Mouse (Mus musculus) lung, postnatal 0 days (tissue): ENCODE measurements at regions not wholly inside any gene's neighbourhood (a gene's known extent, or its start where the extent isn't known, plus 50 kb on each side); places are given as distances from the start of the nearest gene placed in this dataset.
A peak's percentile ranks its signal among the peaks of the same experiment; 100 is the strongest.

ENCODE experiments used
- ATAC-seq: fragments of 200-750 bp; cut with Nextera tagmentation; 2 replicates; pipeline ENCODE4 v1.8.0; 2017; ENCODE audit warnings: moderate library complexity
- DNase-seq: peaks from one replicate; pipeline ENCODE4 v3.0.0-alpha.2; 2016; ENCODE audit warnings: low spot score
- H3K27ac ChIP-seq: fragments of 300-500 bp; sonication (generic); 2 replicates; pipeline ENCODE4 v1.5.1; 2014; ENCODE audit warnings: antibody characterized with exemption, mild to moderate bottlenecking, low read length, mixed read lengths
- H3K27me3 ChIP-seq: fragments of 300-500 bp; sonication (generic); replicated peaks from 2 replicates; pipeline ENCODE4 v1.6.1; 2014; ENCODE audit warnings: low read length, mixed read lengths; ENCODE audit not compliant: insufficient read depth
- H3K36me3 ChIP-seq: fragments of 300-500 bp; sonication (generic); 2 replicates; pipeline ENCODE4 v1.6.1; 2014; ENCODE audit warnings: low read length, mixed read lengths; ENCODE audit not compliant: insufficient read depth
- H3K4me1 ChIP-seq: fragments of 300-500 bp; sonication (generic); 2 replicates; pipeline ENCODE4 v1.6.1; 2014; ENCODE audit warnings: antibody characterized with exemption, low read depth, low read length, mixed read lengths; ENCODE audit not compliant: insufficient read depth
- H3K4me2 ChIP-seq: fragments of 300-500 bp; sonication (generic); replicated peaks from 2 replicates; pipeline ENCODE4 v1.6.1; 2014; ENCODE audit warnings: low read depth, mild to moderate bottlenecking, low read length, moderate library complexity, mixed read lengths
- H3K4me3 ChIP-seq: fragments of 300-500 bp; sonication (generic); 2 replicates; pipeline ENCODE4 v1.5.1; 2014; ENCODE audit warnings: low read depth, low read length
- H3K9ac ChIP-seq: fragments of 300-500 bp; sonication (generic); replicated peaks from 2 replicates; pipeline ENCODE4 v1.6.1; 2014; ENCODE audit warnings: low read depth, mild to moderate bottlenecking
- H3K9me3 ChIP-seq: fragments of 300-500 bp; sonication (generic); 2 replicates; pipeline ENCODE4 v1.6.1; 2016; ENCODE audit warnings: low read length, mixed read lengths
- CTCF ChIP-seq: IDR thresholded peaks from 2 replicates; pipeline ENCODE4 v1.5.1; 2016; ENCODE audit warnings: antibody characterized with exemption, mild to moderate bottlenecking
- EP300 ChIP-seq: IDR thresholded peaks from 2 replicates; pipeline ENCODE4 v1.6.1; 2016; ENCODE audit warnings: antibody characterized with exemption, mild to moderate bottlenecking, control low read depth
- WGBS: fragments of 180-500 bp; shearing (Covaris S2); extraction: QIAGEN DNeasy Blood & Tissue Kit; methylation state at CpG from one replicate; pipeline ENCODE4 v1.1.7; 2014; 5-methylcytosine and 5-hydroxymethylcytosine counted together

DNA sequence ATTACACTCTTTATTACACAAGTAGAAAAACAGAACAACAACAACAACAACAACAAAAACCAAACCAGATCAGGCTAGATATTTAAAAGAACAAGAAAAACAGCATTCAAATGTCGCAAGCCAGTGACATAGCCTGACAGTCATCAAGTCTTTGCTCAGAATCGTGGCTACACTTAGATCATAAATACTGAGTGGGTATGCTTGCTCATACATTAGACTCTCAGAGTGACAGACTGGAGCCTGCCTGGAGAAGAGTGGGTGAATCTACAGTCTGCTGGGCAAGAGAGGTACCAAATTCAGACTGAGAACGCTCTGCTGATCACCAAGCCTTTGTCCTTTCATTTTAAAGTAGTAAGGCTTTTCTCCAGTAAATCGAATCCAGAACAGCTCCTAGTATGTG lies 202.4 kb upstream of the Cnr1 start:
- no peak overlapping the region for H3K4me2 ChIP-seq
- no peaks in the 10 kb centered on the region for H3K27me3 ChIP-seq
- H3K9ac ChIP-seq = no peak overlapping the region
- H3K4me1 ChIP-seq = no peaks in the 10 kb centered on the region
- H3K36me3 ChIP-seq = no peaks in the 10 kb centered on the region
- H3K4me3 ChIP-seq = no peak overlapping the region
- no peaks in the 10 kb centered on the region for H3K9me3 ChIP-seq
- no peak for ATAC-seq
- WGBS = 81% methylated on average over 4 of the region's 4 CpGs
- DNase-seq = no peak
- TF ChIP-seq CTCF (no peak), EP300 (no peak)
- H3K27ac ChIP-seq = no peak overlapping the region

DNA sequence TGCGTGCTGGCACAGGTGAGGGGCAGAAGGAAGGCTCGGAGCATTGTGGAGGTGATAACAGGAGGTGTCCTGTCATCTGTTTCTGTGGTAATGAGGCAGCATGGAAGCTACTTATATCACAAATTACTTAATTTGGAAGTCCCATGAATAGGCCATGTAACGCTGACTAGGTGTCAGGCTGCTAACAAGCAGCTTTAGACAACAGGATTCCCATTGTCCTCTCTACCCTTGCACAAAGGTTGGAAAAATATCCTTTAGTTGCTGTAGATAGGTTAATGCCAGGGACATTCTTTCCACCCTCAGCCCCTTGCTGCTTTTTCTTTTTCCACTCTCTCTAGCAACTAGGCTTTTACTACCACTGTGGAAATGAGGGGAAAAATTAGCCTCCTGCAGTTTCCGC lies 192.6 kb upstream of the Cnr1 start:
- DNase-seq (no peak), ATAC-seq (no peak)
- Histone ChIP-seq H3K9ac (no peak overlapping the region), H3K27me3 (no peaks in the 10 kb centered on the region), H3K27ac (no peak overlapping the region), H3K4me1 (no peaks in the 10 kb centered on the region; the same call in 1 of the 2 replicates), H3K4me3 (no peak overlapping the region), H3K9me3 (no peaks in the 10 kb centered on the region), H3K4me2 (no peak overlapping the region), H3K36me3 (no peaks in the 10 kb centered on the region)
- 72% methylated on average over 4 of the region's 4 CpGs for WGBS
- no peak for TF ChIP-seq EP300
- no peak for TF ChIP-seq CTCF

DNA sequence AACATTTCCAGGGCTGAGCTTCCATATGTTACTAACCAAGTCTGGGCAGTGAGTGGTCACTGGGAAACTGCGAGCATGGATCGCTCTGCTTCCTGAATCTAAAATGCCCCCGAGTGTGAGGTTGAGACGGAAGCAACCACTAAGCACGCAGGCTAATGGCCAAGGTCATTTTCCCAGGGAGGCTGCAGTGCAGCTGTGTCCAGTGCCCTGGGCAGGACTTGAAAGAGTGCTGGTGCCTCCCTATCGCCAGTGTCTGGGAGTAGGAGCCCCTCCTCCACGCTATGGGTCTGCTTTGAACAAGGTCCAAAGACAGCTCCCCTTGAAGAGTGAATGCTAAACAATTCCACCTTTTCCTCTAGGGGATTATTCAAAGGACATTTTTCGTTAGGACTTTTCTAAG lies 189.5 kb upstream of the Cnr1 start:
- Histone ChIP-seq H3K9me3 (no peaks in the 10 kb centered on the region), H3K4me3 (no peak overlapping the region), H3K36me3 (no peaks in the 10 kb centered on the region), H3K9ac (no peak overlapping the region), H3K27ac (no peak overlapping the region; the same call in 1 of the 2 replicates), H3K27me3 (no peaks in the 10 kb centered on the region), H3K4me1 (no peaks in the 10 kb centered on the region; the same call in 1 of the 2 replicates), H3K4me2 (no peak overlapping the region)
- TF ChIP-seq EP300 = no peak
- no peak for TF ChIP-seq CTCF
- peak; percentile 15 for DNase-seq
- WGBS = 38% methylated on average over 8 of the region's 8 CpGs
- peak; percentile 41; the same call in 1 of the 2 replicates for ATAC-seq

DNA sequence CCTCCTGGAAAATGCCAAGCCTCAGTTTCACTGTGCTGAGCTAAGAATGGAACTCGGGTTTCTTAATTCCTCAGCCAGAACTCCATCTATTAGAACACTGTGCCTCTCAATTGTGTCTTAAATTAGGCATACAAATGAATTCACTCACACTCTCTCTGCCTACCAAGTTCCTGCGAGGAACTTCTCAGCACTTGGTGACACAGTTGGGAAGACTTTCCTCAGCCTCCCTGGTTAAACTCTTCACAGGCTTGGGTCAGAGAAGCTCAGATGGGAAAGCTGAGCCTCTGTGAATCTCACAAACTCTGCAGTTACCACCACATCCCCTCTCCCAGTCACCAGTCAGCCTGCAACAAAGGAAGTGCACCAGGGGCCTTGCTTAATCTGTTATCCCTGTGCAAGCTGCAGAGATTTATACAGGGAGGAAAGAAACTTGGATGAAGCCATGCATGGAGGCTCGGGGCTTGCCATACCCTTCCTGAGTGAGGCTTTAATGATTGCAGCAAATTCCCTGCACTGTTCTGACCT lies 188.9 kb upstream of the Cnr1 start:
- TF ChIP-seq CTCF (no peak), EP300 (no peak)
- Histone ChIP-seq H3K4me1 (no peaks in the 10 kb centered on the region; the same call in 1 of the 2 replicates), H3K4me2 (no peak overlapping the region), H3K9ac (no peak overlapping the region), H3K9me3 (no peaks in the 10 kb centered on the region), H3K36me3 (no peaks in the 10 kb centered on the region), H3K4me3 (no peak overlapping the region), H3K27me3 (no peaks in the 10 kb centered on the region), H3K27ac (no peak overlapping the region; the same call in 1 of the 2 replicates)
- ATAC-seq (no peak), DNase-seq (no peak)
- 51% methylated on average over 3 of the region's 3 CpGs for WGBS

DNA sequence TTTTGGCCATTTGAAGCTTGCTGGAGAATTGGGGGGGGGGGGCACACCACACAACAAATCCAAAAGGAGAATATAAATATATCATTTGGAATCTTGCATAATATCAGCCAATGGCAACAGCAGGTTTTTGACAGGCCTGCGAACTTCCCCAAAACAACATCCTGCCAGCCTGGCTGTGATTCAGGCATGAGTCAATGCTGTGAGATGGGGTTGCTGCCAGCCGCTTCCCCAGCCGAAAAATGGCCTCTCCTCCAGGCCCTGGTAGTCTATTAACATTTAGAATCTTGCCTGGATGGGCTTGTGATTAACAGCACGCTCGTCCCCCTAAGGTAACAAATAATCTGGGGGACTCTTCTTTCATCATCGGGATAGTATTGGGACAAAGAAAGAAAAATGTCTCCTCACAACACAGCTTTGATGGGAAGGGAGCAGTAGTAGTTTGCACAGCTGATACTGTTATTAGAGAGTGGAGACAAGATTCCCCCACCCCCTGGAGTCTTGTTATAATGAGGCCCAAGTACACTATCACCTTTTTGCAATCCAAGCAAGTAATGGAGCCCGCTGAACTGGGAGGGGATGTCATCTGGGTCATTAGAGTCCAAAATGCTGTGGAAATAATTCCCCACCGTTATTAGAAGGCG lies 188.2 kb upstream of the Cnr1 start:
- Histone ChIP-seq H3K27me3 (no peaks in the 10 kb centered on the region), H3K4me3 (no peak overlapping the region), H3K4me2 (no peak overlapping the region), H3K4me1 (no peaks in the 10 kb centered on the region; the same call in 1 of the 2 replicates), H3K9ac (no peak overlapping the region), H3K36me3 (no peaks in the 10 kb centered on the region), H3K9me3 (no peaks in the 10 kb centered on the region), H3K27ac (no peak overlapping the region)
- no peak; the same call in 1 of the 2 replicates for ATAC-seq
- TF ChIP-seq EP300 = no peak
- no peak for TF ChIP-seq CTCF
- peak; percentile 46 for DNase-seq
- WGBS = 62% methylated on average over 9 of the region's 9 CpGs

DNA sequence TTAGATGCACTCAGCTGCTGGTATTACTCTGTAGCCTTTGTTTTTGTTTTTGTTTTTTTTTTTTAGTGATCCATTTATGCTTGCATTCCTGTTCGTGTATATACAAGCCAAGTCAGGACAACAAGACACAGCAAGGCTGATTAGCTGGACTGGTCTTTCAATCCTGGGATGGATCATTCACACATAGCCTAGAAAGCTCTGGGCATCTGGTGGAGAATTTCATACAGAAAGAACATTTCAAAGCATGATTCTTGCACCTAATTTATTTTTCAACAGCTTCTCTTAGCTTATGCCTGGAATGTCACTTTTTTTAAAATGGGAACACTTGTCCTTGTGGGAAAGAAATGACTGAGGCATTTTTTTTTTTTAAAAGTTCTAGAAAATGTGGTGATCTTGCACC lies 187.1 kb upstream of the Cnr1 start:
- H3K4me3 ChIP-seq = no peak overlapping the region
- H3K9me3 ChIP-seq = no peaks in the 10 kb centered on the region
- no peak overlapping the region for H3K27ac ChIP-seq
- no peaks in the 10 kb centered on the region for H3K36me3 ChIP-seq
- DNase-seq = peak; percentile 79
- no peak overlapping the region for H3K4me2 ChIP-seq
- 31% methylated on average over 1 of the region's 1 CpGs for WGBS
- no peak overlapping the region for H3K9ac ChIP-seq
- TF ChIP-seq CTCF = no peak
- TF ChIP-seq EP300 = peak; percentile 54
- no peaks in the 10 kb centered on the region for H3K27me3 ChIP-seq
- peak; percentile 45 for ATAC-seq
- no peaks in the 10 kb centered on the region; the same call in 1 of the 2 replicates for H3K4me1 ChIP-seq
